Mouse (Mus musculus) intestine, embryonic 14.5 days (tissue): ENCODE data around the gene Pik3ap1. TPM values are rescaled to one million over a fixed set of nuclear protein-coding genes. Genes with fewer than 3 reads are reported as not detected.

Experiments
- ATAC-seq: fragments of 200-750 bp; cut with Nextera tagmentation; replicated peaks from 2 replicates; pipeline ENCODE4 v1.8.0; 2017; ENCODE audit warnings: low read depth, moderate number of reproducible peaks, moderate TSS enrichment, moderate library complexity; ENCODE audit not compliant: low FRiP score, low TSS enrichment
- DNase-seq: peaks from one replicate; pipeline ENCODE4 v3.0.0-alpha.2; 2018; ENCODE audit warnings: low spot score
- H3K27ac ChIP-seq: fragments of 300-500 bp; sonication (generic); 2 replicates; pipeline ENCODE4 v1.5.1; 2014; ENCODE audit warnings: low read depth, mild to moderate bottlenecking, control low read depth
- H3K27me3 ChIP-seq: fragments of 300-500 bp; sonication (generic); replicated peaks from 2 replicates; pipeline ENCODE4 v1.6.1; 2014; ENCODE audit warnings: low read length, control low read depth; ENCODE audit not compliant: control insufficient read depth, insufficient read depth
- H3K36me3 ChIP-seq: fragments of 300-500 bp; sonication (generic); 2 replicates; pipeline ENCODE4 v1.6.1; 2014; ENCODE audit warnings: low read length, control low read depth; ENCODE audit not compliant: control insufficient read depth, insufficient read depth
- H3K4me1 ChIP-seq: fragments of 300-500 bp; sonication (generic); replicated peaks from 2 replicates; pipeline ENCODE4 v1.6.1; 2014; ENCODE audit warnings: low read length, control low read depth, mixed read lengths; ENCODE audit not compliant: control insufficient read depth, insufficient read depth
- H3K4me2 ChIP-seq: fragments of 300-500 bp; sonication (generic); 2 replicates; pipeline ENCODE4 v1.6.1; 2014; ENCODE audit warnings: low read length
- H3K4me3 ChIP-seq: fragments of 300-500 bp; sonication (generic); 2 replicates; pipeline ENCODE4 v1.5.1; 2014; ENCODE audit warnings: low read depth, low read length, control low read depth, mixed read lengths
- H3K9ac ChIP-seq: fragments of 300-500 bp; sonication (generic); 2 replicates; pipeline ENCODE4 v1.6.1; 2014; ENCODE audit warnings: mild to moderate bottlenecking, low read length
- H3K9me3 ChIP-seq: fragments of 300-500 bp; sonication (generic); 2 replicates; pipeline ENCODE4 v1.6.1; 2016; ENCODE audit warnings: low read length, control low read depth; ENCODE audit not compliant: control insufficient read depth
- WGBS: fragments of 180-500 bp; shearing (Covaris S2); extraction: QIAGEN DNeasy Blood & Tissue Kit; methylation state at CpG from one replicate; pipeline ENCODE4 v1.1.7; 2014; 5-methylcytosine and 5-hydroxymethylcytosine counted together
- polyA plus RNA-seq: library from polyadenylated mRNA; unstranded; fragments of >200 nt; fragmentation: Nextera tagmentation; extraction: Ambion mirVana; gene quantifications from 2 replicates; pipeline ENCODE4 v1.2.1, GENCODE M21; 2014

The Pik3ap1 gene
- polyA plus RNA-seq, 1 experiment from 2014 or later = 6.9 TPM

DNA sequence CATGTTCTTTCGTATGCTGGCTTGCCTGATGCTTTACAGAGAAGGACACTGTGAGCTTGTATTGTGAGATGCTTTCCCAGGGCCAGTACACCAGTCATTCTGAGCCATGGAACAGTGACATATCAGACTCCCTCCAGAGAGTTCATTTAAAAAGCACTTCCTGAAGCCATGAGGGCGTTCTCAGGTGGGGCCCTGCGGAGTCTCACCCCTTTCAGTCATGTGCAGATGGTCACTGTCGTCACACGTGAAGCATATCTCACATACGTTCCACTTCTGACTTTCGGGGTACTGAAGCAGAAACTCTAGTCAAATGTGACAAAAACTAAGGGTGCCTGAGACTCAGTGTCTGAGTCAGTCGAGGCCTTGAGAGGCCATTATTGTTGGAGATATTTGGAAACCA is 6.0 kb upstream of the Pik3ap1 start:
- no peaks in the 10 kb centered on the region for H3K9me3 ChIP-seq
- H3K27me3 ChIP-seq = no peaks in the 10 kb centered on the region; the same call in 1 of the 2 replicates
- DNase-seq = no peak
- WGBS = 84% methylated on average over 8 of the region's 8 CpGs
- no peak overlapping the region for H3K4me3 ChIP-seq
- H3K9ac ChIP-seq = no peak overlapping the region
- H3K27ac ChIP-seq = no peak overlapping the region
- H3K4me1 ChIP-seq = no peaks in the 10 kb centered on the region
- no peak for ATAC-seq
- no peaks in the 10 kb centered on the region for H3K36me3 ChIP-seq
- no peak overlapping the region for H3K4me2 ChIP-seq

DNA sequence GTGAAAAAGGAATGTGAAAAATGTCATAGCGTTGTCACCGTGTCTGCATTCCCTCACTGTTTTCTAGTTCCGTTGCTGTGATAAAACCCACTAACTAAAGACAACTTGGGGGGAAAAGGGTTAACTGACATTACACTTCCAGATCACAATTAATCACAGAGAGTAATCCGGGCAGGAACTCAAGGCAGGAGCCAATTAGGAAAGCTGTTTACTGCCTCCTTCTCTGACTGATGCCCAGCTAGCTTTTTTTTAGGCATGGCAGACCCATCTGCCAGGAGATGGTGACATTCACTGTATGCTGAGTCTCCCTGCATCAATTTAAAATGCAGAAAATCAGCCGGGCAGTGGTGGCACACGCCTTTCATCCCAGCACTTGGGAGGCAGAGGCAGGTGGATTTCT is 4.4 kb upstream of the Pik3ap1 start:
- no peak overlapping the region for H3K27ac ChIP-seq
- ATAC-seq = no peak
- 26% methylated on average over 6 of the region's 6 CpGs for WGBS
- peaks cover 6% of the 10 kb centered on the region; the same call in 1 of the 2 replicates for H3K4me1 ChIP-seq
- H3K9ac ChIP-seq = no peak overlapping the region
- H3K4me2 ChIP-seq = no peak overlapping the region
- no peak overlapping the region for H3K4me3 ChIP-seq
- H3K36me3 ChIP-seq = no peaks in the 10 kb centered on the region
- peaks cover 6% of the 10 kb centered on the region; the same call in 1 of the 2 replicates for H3K27me3 ChIP-seq
- DNase-seq = no peak
- H3K9me3 ChIP-seq = no peaks in the 10 kb centered on the region

DNA sequence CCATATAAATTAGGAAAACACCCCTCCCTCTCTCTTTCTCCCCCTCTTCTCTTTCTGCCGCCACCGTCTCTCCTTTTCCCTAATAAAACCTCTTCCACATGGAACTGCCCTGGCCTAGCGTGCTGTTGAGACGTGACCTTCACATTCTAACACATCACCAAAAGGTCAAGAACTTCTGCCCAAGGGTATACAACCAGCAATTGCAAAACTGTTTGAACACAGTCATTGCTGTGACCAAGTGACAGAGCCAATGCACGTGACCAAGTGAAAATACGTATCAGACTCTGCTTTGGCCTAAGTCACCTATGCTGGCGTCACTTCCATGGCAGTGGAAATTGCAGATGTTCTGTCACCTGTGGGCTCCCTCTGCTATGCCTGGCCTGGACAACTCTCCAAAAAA is 3.3 kb upstream of the Pik3ap1 start:
- no peaks in the 10 kb centered on the region for H3K9me3 ChIP-seq
- no peak for DNase-seq
- no peak overlapping the region for H3K9ac ChIP-seq
- H3K4me1 ChIP-seq = peaks cover 6% of the 10 kb centered on the region; the same call in 1 of the 2 replicates
- ATAC-seq = no peak
- H3K27me3 ChIP-seq = peaks cover 6% of the 10 kb centered on the region; the same call in 1 of the 2 replicates
- WGBS = 93% methylated on average over 7 of the region's 7 CpGs
- H3K4me3 ChIP-seq = no peak overlapping the region
- H3K4me2 ChIP-seq = no peak overlapping the region
- H3K27ac ChIP-seq = no peak overlapping the region
- H3K36me3 ChIP-seq = no peaks in the 10 kb centered on the region

DNA sequence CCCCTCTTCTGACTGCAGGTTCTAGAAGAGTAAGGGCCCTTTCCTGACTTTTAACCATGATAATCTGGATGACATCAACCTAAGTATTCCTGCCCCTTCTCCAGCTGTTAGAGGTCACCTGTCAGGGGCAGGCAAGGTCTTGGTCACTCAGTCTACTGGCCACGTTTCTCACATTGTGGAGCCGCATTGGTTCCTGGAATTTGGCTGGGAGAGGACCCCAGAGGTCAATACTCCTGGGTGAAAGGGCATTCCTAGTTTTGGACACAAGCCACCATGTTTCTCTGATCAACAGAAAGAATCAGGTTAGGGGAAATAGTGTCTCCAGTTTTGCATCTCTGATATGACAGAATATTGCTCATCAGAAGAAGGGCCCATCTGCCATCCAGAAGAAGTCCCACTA is 2.4 kb upstream of the Pik3ap1 start:
- WGBS = 65% methylated on average over 2 of the region's 2 CpGs

DNA sequence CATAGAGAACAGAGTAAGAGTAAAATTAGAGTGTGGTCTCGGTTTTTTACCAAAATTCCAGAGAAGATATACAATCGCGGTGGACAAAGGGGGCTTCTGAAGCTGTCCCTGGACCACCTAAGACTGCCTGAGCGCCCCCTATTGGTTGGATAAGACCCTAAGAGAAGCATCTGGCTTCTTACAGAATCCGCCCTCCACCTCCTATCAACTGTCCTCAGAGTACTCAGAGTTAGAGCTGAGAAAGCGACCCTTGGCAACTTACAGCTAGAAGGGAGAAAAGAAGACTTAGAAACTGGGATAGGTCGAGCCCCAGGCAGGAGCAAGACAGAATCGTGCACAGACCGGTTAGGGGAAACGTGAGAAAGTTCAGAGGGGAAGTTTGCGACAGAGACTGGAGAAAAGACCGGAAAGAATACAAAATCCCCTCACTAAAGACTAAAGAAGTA is 473 bp downstream of the Pik3ap1 start:
- WGBS = 10% methylated on average over 12 of the region's 12 CpGs
- DNase-seq (peak; percentile 61), ATAC-seq (no peak)

More for the DNA sequence above, 2.4 kb upstream of the Pik3ap1 start:
- Histone ChIP-seq H3K9ac (no peak overlapping the region), H3K4me3 (no peak overlapping the region), H3K9me3 (no peaks in the 10 kb centered on the region), H3K27ac (no peak overlapping the region), H3K4me1 (peaks cover 6% of the 10 kb centered on the region; the same call in 1 of the 2 replicates), H3K36me3 (no peaks in the 10 kb centered on the region), H3K27me3 (peaks cover 6% of the 10 kb centered on the region; the same call in 1 of the 2 replicates), H3K4me2 (no peak overlapping the region)
- DNase-seq (no peak), ATAC-seq (no peak)

DNA sequence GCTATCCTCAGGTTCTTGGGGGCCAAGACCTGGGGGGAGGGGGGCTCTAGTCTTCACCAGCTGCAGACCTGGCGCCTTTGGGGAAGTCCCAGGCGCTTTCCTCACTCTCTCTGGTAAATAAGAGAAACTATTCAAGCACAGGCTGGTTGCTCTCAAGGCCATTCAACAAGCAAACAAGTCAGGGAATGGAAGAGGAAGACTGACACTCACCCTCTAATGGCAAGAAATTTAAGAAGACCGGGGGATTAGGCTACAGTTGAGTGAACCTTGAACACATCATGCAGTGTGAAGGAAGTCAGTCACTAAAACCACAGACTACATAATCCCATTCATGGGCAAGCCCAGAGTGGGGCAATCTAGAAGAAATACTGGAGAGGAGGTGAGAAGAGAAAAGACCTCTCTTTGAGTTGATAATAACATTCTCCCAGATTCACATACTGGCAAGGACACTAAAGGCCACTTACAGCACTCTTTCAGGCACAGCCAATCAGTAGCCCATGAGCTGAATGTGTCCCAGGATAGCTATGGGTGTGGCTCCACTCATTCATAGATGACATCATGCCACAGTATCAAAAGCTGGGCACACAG is 2.4 kb downstream of the Pik3ap1 start:
- Histone ChIP-seq H3K27ac (no peak overlapping the region), H3K4me3 (no peak overlapping the region), H3K36me3 (no peaks in the 10 kb centered on the region), H3K9ac (no peak overlapping the region), H3K4me2 (no peak overlapping the region), H3K9me3 (no peaks in the 10 kb centered on the region), H3K27me3 (peaks cover 6% of the 10 kb centered on the region; the same call in 1 of the 2 replicates), H3K4me1 (peaks cover 6% of the 10 kb centered on the region; the same call in 1 of the 2 replicates)
- WGBS = 82% methylated on average over 3 of the region's 3 CpGs
- DNase-seq (no peak), ATAC-seq (no peak)

More for the DNA sequence above, 473 bp downstream of the Pik3ap1 start:
- H3K4me3 ChIP-seq = peak overlapping the region; percentile 51
- peak overlapping the region; percentile 98 for H3K4me2 ChIP-seq
- H3K27ac ChIP-seq = no peak overlapping the region
- H3K9me3 ChIP-seq = no peaks in the 10 kb centered on the region
- peak overlapping the region; percentile 51 for H3K9ac ChIP-seq
- no peaks in the 10 kb centered on the region for H3K36me3 ChIP-seq
- peaks cover 6% of the 10 kb centered on the region; the same call in 1 of the 2 replicates for H3K27me3 ChIP-seq
- peaks cover 6% of the 10 kb centered on the region; the same call in 1 of the 2 replicates for H3K4me1 ChIP-seq

DNA sequence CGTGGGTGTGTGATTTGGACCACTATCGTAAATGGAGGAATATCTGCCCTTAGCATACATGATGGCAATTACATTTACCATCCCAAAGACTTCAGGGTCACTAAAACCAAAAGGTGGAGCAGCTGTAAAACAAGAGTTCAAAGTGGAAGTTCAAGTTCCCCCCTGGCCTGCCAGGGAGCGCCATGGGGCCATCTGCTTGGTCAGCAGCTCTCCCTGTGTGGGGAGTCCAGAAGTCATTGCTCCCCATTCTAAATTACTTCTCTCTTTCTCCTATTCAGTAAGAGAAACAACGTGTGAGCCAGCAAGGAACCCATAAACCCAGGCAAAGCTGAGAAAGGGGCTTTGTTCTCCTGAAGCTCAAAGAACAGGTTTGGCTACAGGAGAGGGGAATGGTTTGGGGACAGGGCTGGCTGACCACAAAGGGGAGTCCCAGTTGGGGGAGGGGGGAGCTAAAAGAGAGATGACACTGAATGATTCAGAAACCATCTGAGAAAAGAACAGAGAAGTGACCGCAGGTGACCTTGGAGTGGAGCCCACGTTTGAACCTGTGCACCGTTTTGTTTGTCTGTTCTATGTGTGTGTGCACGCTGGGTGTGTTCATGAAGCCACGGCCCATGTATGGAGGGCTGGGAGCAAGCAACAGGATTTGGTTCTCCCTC is 3.2 kb downstream of the Pik3ap1 start:
- 62% methylated on average over 9 of the region's 9 CpGs for WGBS
- H3K9ac ChIP-seq = no peak overlapping the region
- H3K27ac ChIP-seq = no peak overlapping the region
- H3K36me3 ChIP-seq = no peaks in the 10 kb centered on the region
- ATAC-seq (no peak), DNase-seq (no peak)
- peaks cover 6% of the 10 kb centered on the region; the same call in 1 of the 2 replicates for H3K4me1 ChIP-seq
- no peak overlapping the region for H3K4me3 ChIP-seq
- no peaks in the 10 kb centered on the region for H3K9me3 ChIP-seq
- H3K4me2 ChIP-seq = no peak overlapping the region
- H3K27me3 ChIP-seq = peaks cover 6% of the 10 kb centered on the region; the same call in 1 of the 2 replicates

DNA sequence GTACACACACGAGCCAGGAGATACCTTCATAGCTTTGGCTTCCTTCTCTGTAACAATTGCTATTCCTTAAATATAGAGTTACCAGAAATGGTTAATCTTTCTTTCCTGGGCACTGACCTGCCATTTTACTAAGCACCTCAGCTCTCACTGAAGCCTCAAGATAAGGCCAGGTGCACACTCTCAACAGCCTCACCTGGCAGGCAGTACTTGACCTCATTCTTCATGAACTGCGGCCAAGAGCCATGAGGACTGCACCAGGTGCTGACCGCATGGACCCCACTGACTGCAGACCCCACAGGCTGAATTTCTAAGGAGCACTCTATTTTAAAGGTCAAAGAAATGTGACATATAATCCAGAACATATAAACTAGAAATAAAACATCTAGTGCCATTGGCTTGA is 5.7 kb downstream of the Pik3ap1 start:
- H3K9me3 ChIP-seq = no peaks in the 10 kb centered on the region
- 87% methylated on average over 3 of the region's 3 CpGs for WGBS
- no peak overlapping the region for H3K9ac ChIP-seq
- H3K4me2 ChIP-seq = no peak overlapping the region
- H3K4me3 ChIP-seq = no peak overlapping the region
- DNase-seq (no peak), ATAC-seq (no peak)
- H3K27me3 ChIP-seq = no peaks in the 10 kb centered on the region
- H3K4me1 ChIP-seq = no peaks in the 10 kb centered on the region
- H3K36me3 ChIP-seq = no peaks in the 10 kb centered on the region
- H3K27ac ChIP-seq = no peak overlapping the region
